Mouse (Mus musculus): ENCODE results near the gene Bdh1.

DNA sequence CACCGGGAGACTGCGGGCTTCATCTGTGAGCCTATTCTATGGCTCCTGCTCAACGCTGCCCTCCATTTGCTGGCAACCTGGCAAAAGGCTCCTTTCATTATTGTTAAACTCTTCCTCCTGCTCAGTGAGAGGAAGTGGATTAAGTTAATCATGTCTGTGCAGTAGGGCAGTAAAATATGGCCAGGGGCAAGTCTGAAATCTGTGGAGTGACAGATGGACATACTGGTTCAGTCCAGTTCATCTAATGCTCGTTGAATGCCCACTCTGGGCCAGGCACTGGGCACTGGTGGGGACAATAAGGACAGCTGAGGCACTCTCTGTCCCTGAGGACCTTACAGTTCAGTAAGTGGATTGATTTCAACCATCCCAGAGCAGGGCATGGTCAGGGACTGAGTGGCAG is 27.9 kb downstream of the Bdh1 start:
- TF ChIP-seq ZC3H11A (IDR thresholded peaks at IDR 0.05; ENCODE audit: borderline replicate concordance, low read depth, low read length) (no peak), HCFC1 (IDR thresholded peaks at IDR 0.05; ENCODE audit: borderline replicate concordance, insufficient read depth, low read length) (no peak), CHD2 (IDR thresholded peaks at IDR 0.05; ENCODE audit: low read depth, low read length) (no peak), ZNF384 (IDR thresholded peaks at IDR 0.05; ENCODE audit: low read depth, low read length) (no peak), MAFK (IDR thresholded peaks at IDR 0.05; ENCODE audit: insufficient read depth, low read depth, low read length) (no peak)
